Mouse (Mus musculus) urinary bladder, postnatal 25 days (tissue): Measurements from ENCODE around the gene Fam104a.
"Not testable (repeated sequence)": the region's sequence is repeated elsewhere in the genome, so short reads cannot be mapped to it uniquely, and the experiment has no call there.

Experiments
- DNase-seq: peaks from one replicate; pipeline ENCODE4 v3.0.0; 2022; ENCODE audit warnings: low spot score

Gene Fam104a

DNA sequence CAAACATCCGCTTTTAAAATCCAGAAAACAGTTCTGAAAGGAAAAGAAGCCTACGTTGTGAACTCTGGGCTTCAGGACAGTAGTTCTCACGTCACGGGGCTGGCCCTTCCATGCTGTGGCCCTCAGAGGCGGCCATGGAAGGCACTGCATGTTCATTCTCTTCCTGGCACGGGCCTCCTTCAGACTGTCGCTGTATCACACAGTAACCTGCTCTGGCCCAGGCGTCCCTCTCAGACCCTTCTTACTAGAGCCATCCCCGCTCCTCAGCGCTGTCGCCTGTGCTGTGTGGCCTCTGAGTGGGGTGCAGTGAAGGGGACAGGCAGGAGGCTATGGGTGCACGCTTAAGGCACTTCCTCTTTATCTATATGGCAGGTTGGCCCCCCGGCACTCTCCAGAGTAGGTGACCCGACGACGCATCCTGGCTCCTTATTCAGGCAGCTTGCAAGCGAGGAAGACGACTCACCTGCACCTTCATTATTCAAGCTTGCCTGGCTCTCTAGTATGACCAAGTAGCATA, 22.1 kb downstream of the Fam104a start:
- DNase-seq: no peak

DNA sequence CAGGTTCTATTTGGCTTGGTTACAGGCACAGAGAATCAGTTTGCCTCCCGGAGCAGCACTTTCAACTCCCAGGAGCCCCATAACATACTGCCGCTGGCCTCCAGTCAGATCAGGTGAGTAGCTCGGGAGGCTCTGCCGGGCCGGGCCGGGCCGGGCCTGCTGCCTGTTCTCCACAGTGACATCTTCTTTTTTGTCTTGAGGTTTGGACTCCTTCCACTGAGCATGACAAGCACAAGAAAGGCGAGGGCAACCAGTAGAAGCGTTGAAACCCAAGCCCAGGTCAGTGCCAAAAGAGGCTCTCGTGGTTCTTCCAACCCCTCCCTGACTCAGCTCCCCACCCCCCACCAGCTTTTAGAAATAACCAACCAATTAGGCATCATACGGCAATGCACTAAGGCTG, 23.0 kb downstream of the Fam104a start:
- DNase-seq: no peak

DNA sequence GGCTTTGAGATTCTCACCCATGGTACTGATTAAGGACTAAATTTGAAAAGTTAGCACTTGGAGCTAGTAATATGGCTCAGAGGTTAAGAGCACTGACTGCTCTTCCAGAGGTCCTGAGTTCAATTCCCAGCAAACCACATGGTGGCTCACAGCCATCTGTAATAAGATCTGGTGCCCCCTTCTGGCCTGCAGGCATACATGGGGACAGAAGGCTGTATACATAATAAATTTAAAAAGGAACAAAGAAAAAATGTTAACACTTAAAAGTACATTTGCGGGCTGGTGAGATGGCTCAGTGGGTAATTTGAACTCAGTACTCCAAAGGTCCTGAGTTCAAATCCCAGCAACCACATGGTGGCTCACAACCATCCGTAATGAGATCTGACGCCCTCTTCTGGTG, 23.7 kb downstream of the Fam104a start:
- not testable (repeated sequence) for DNase-seq

DNA sequence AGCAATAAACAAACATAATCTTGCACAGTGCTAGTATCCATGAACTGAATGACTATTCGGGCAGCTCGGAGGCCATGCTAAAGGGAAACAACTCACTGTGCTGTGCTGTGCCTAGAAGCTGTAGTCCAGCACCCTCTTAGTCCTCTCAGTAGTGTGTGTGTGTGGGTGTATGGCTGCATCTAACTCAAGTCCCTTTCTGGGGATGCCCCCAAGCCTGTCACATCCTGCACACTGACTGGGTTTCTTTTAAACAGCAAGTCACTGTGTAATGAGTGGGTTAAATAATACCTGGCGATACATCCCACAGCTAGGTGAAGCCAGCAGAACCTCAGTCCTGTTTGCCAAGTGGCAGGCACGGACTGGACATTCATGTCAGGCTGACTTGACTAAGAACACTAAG, 25.2 kb downstream of the Fam104a start:
- DNase-seq: no peak

DNA sequence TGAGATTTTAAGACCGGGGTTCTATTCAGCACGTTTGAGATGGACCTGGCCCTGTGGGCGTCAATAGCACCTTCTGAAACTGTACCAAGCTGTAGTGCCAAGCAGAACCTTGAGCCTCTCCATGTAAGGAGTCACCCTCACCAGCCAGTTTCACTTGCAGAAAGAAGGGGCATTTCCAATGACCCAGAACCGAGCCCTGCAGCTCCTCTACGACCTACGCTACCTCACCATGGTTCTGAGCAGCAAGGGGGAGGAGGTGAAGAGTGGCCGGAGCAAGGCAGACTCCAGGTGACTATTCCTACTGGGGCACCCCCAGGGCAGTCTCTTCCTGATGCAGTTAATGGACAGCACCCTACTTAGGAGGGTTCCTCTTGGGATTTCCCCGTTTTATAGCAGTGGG, 25.6 kb downstream of the Fam104a start:
- DNase-seq: no peak

DNA sequence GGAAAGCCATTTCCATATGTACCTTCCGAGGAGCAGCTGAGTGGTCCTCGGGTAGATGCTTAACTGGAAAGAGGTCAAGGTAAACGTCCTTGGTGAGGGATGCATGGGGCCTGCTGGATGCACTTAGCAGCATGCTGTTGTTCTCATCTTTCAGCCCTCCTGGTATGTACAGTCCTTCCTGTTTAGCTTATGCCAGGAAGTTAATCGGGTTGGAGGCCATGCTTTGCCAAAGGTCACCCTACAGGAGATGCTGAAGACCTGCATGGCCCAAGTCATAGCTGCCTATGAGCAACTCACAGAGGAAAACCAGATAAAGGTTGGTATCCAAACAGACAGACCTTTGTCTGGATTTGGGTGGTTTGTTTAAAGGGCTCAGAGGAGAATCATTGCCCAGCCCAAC, 26.7 kb downstream of the Fam104a start:
- DNase-seq: no peak

DNA sequence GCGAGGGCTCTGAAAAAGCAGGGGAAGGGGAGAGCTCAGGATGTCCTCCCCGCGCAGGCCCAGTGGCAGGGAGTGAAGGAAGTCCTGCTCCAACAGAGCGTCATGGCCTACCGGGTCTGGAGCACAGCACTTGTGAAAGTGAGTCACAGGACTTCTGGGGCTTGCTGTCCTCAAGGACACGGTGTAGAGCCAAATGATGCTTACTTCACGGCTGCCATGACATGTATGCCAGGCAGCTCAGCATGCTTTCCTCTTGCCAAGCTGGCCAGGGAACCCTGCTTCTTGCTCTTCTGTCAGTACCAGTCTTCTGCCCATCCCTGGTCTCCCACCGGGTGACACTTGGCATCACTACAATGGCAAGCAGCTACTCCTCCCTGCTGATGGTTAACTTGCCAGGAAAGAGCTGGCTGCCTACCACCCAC, 27.4 kb downstream of the Fam104a start:
- no peak for DNase-seq

DNA sequence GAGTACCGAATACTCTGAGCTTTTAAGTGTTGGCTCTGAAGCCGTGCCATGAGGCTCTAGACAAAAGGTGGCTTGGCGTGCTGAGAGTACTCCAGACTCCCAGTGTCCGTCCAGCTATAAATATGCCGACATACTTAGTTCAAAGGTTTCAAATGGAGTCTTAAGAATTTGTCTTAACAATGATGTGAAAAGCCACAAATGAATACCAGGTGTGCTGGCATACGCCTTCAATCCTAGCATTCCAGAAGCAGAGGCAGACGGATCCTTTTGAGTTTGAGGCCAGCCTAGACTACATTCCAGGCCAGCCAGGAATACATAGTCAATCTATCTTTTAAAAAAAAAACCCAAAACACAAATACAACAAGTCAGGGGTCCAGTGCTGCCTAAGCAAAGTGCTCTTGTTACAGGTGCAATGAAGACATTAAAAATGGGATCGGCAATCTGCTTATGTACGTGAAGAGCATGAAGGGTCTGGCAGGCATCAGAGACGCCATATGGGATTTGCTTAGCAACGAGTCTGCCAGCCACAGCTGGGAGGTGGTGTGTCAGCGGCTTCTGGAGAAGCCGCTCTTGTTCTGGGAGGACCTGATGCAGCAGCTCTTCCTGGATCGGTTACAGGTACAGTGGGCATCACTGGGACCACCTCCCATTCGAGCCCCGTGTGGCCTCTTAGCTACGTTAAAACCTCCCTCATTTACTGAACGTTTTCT, 29.2 kb downstream of the Fam104a start:
- no peak for DNase-seq

DNA sequence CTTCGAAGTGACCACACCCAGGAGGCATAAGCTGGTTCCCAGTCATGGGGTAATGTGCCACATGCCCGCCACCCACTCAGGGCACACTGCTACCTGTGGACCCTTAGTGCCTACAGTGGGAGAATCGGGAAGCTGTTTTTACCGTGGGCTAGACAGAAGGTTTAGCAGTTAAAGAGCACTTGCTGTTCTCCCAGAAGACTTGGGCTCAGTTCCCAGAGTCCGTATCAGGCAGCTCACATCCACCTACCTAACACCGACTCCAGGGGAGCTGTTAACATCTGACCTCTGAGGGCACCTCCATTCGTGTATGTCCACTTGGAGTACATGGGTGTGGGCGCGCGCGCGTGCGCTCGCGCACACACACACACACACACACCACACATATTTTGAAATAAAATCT, 29.9 kb downstream of the Fam104a start:
- no peak for DNase-seq

DNA sequence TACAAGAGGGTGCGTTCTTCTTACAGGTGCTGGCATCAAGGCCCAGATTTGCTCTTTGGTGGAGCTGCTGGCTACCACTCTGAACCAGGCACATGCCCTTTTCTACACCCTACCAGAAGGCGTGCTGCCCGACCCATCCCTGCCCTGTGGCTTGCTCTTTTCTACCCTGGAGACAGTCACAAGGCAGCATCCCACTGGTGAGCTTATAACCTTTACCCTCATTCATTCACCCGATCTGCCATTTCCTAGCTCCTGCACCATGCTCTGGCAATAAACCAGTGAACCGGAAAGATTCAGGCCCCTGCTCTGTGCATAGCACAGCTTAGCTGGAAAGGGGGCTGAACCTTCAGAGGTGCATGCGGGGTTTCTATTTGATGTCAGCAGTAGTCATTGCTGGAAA, 31.4 kb downstream of the Fam104a start:
- no peak for DNase-seq

DNA sequence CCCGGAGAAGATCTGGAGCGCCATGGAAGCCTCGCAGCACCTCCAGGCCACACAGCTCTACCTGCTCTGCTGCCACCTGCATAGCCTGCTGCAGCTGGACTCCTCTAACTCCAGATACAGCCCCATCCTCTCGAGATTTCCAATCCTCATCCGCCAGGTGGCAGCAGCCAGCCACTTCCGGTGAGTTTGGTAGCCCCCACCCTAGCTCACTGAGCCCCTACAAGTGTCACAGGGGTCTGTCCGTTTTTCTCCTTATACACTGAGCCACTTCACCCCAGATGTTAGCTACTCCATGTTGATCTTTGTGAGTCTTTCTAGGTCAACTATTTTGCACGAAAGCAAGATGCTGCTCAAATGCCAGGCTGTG, 32.1 kb downstream of the Fam104a start:
- no peak for DNase-seq

DNA sequence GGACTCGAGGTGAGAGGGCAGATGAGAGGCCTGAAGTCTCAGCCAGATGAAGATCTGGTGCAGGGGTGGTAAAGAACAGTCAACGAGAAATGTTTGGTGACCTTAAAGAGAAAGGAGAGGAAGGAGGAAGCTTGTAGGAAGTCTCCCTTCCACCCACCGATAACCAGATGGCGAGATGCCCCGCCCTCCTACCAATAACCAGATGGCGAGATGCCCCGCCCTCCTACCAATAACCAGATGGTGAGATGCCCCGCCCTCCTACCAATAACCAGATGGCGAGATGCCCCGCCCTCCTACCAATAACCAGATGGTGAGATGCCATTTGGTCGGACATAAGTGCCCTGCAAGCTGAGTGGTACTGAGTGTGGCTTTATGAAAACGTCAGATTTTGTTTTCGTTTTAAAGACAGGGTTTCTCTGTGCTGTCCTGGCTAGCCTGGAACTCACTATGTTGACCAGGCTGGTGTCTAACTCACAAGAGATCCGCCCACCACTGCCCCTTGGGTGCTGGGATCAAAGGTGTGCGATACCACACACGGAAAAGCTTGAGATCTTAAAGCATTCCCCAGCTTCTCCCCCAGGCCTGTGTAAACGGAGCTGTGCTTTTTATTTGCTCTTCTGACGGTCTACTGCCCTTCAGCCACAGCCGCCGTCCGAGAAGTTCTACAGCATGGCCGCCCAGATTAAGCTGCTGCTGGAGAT, 32.6 kb downstream of the Fam104a start:
- DNase-seq: no peak

DNA sequence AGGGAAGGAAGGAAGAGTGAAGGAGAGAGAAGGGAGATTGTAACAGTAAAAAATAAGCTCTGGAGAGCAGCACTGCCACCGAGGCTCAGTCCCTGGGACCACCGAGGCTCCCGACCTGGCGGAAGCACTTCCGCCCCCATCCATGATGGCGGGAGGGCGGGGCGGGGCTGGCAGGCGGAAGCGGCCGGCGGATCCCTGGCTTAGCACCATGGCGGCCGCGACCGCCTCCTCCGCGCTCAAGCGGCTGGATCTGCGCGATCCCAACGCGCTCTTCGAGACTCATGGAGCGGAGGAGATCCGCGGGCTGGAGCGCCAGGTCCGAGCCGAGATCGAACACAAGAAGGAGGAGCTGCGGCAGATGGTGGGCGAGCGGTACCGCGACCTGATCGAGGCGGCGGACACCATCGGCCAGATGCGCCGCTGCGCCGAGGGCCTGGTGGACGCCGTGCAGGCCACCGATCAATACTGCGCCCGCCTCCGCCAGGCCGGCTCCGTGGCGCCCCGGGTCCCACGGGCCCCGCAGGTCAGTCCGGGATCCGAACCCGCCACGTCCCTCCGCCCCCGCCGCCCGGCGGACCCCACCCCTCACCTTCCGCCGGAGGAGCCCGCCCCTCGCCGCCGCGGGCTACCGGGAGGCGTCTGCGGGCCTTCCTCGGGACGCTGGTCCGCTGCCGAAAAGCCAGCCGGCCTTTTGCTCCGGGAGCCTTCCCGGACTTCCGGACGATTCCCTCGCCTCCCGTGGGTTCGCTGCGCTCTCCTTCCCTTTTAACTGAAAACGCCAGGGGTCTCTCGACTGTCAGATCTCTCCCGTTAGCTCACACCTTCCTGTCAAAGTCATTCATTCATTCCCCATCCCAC, 34.4 kb downstream of the Fam104a start, which contains the start of gene Slc39a11:
Slc39a11 (minus strand) TSS at position 727 of the 858 bp plus-strand sequence.
- peak; percentile 62 for DNase-seq

DNA sequence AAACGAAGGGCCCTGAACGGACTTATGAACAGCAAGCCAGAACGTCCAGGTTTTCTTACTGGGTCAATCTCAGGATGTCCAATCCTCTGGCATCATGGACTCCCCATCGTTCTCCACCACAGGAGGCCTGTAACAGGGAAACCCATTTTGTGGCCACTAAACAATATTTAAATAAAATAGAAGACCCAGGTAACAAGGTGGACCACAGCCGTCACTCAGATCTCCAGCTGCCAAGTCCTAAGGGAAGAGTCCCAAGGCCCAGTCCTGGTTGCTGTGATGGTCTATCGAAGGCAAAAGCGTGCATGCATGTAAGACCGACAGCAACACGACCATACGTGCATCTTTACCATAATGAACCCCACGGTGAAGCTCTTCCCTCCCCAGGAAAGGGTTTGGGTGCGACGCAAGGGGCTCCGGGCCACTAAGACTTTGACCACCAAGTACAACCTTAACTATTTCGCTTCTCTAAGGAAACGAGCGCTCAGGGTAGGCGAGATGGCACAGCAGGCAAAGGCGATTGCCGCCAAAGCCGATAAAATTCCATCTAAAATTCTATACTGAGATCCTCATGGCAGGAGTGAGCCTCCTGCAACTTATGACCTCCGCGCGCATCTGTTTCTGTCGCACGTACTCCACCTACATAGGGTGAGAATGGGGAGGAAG, 35.1 kb downstream of the Fam104a start, which contains the start of gene Cog1:
Cog1 (plus strand) TSS at position 480 of the 663 bp plus-strand sequence.
- DNase-seq: no peak

DNA sequence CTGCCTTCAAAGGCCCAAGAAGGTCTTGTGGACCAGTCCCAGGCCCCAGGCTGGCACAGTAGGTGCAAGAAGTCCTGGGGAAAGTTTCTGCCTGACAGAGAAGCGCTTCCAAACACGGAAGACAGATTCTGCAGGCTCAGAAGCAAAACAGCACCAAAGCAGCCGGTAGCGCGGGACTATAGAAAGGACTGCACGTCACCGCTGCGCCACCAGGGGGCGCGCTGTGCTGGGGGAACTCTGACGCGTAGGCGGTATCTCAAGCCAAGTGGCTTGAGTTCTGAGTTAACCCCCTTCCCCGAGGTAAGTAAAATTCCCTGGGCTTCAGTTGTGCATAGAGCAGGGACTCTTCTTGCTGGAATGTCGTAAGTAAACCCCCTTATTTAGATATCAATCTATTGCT, 35.8 kb downstream of the Fam104a start:
- peak; percentile 84 for DNase-seq

DNA sequence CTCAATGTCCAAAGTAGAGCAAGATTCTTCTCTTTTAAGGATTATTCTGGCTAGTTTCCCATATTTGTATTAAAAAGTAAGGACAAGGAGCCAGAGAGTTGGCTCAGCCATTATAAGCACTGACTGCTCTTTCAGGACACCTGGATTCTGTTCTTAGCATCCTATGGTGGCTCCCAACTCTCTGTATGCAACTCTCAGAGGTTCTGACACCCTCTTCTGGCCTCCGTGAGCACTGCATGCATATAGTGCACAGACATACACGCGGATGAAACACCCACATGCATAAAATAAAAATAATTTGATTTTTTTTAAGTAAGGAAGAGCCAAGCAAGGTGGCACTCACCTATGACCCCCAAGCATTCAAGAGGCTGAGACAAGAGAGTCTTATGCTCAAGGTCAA, 38.8 kb downstream of the Fam104a start:
- DNase-seq: no peak

DNA sequence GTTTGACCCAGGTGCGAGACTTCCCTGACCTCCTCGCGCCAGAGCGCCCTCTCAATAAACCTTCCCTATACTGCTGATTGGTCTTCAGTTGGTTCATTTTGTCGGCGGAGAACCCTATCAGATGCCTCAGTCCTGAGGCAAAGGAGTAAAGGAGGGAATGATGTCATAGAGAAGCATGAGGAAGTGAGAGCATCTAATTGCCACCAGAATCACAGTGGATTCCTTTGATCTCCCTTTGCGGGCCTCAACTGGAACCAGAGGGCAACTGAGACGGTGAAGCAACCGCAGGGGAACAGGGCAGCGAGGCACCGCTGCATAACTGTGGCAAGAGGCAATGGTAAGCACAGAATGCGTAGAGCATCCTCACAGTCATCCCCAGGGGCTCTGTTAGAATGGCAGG, 45.3 kb downstream of the Fam104a start:
- DNase-seq: no peak

DNA sequence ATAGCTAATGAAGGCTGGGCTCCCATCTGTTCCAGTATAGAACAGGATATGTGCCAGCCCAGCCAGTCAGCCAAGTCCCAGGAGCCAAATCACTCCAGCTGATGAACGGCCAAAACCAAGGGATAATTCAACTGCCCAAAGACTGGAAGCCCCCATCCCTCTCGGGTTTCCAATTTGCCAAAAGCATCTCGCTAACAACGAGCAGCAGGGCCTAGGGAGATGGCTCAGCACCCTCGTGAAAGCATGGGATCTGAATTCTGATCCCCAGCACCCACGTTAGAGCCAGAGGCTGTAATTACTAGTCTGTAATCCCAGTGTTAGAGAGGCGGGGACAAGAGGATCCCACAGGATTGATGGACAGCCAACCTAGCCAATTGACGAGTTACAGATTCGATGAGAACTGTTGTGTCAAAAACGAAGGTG, 49.2 kb downstream of the Fam104a start:
- no peak for DNase-seq

DNA sequence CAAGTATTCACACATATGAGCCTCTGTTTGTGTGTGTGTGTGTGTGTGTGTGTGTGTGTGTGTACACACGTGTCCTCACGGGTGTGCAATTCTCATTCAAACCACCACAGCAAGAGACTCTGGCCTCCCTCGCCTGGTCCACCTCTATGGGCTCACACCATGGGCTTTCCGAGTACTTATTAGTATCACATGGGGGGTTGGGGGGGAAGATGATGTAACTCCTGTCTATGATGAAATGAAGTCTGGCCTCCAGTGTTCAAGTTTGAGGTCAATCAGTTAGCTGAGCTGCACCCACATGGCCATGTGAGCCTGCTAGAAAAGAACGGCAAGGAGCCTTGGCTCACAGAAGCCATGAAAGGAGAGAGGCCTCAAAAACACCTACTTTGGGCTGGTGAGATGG, 50.6 kb downstream of the Fam104a start:
- no peak for DNase-seq

DNA sequence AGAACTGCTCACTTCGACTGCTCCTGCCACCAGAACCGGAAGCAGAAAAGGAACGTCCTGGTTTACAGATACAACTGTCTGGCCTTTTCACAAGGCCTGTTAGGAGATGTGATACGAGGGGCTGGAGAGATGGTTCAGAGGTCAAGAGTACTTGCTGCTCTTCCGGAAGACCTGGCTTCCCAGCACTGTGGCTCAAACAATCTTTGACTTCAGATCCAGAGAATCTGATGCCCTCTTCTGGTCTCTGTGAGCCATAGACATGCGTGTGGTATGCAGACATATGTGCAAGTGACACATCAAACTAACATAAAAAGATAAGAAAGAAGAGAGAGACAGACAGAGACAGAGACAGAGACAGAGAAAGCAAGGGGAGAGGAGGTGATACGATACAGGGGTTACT, 51.7 kb downstream of the Fam104a start:
- DNase-seq: no peak

DNA sequence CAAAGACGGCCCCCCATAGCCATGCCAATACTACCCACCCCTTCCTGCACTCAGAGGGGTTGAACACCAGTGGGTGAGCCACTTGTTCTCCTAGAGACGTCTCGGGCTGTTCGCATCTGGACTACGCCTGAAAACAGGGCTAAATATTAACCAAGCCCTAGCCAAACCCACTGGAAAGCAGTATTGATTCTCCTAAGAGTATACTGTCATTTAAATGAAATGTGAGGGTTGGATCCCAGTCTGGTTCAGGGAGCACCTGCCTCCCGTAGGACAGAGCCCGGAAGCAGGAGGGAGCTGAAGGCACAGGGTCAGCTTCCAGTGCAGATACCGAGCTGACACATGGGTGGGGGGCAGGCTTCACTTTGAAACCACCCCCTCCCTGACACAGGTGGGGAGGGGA, 52.1 kb downstream of the Fam104a start:
- DNase-seq: no peak

DNA sequence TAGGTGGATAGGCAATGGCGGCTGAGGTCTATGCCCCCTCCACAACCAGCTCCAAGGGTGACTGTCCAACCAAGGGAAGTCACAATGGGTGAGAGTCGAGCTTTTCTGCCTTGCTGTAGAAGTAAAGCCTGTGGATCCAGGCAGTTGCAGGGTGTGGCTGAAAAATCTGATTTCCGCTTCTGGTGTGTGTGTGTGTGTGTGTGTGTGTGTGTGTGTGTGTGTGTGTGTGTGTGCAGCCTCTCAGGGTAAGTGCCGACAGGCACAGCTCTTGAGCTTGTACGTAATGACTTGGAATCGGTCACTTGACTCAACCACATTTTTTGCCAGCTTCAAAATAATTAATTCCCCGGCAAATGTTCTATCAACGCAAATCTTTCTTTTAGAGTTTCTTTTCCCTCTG, 52.7 kb downstream of the Fam104a start:
- DNase-seq: no peak
